Mouse (Mus musculus): Measurements from ENCODE around the gene Sh3bp2. TPM values are rescaled to one million over a fixed set of nuclear protein-coding genes. Genes with fewer than 3 reads are reported as not detected.

Sh3bp2 gene
- 7.6 and 10.3 TPM in 2 replicates for polyA plus RNA-seq (2015; fragmentation: Nextera tagmentation; extraction: Ambion mirVana)

DNA sequence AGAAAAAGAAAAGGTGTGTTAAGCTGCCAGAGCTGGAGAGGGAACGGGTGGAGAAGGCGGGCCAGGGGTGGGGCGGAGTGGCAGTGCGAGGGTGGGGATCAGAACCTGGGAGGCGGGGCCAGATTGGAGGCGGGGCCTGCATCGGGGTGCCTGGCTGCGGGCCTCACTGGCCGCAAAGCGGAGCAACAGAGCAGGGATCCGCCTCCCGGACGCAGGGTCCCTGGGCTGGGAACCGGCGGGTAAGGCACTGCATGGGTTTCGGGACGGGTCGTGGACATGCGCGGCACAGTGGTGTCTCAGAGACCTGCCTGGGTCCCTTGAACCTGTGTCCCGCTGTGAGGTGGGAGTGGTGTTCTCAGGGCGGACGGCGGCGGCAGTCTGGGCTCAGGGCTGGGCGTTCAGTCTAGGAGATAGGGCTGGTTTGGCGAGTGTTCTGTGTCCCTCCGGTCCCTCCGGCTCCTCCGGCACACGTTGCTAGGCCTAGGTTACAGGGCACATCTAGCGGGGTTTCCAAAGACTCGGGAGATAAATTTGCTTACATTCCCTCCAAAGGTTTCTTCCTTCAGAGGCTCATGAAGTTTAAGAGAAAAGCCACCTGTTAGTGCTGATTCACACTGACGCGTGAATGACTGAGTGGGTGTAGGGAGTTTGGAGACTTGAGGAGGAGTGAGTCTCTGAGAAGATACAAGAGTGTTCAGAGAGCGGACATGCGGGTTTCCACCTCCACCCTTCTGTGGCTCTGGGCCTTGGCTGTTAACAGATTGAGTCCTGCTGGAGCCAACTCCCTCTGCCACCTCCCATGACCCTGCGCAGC lies at the start of gene Sh3bp2:
Sh3bp2 (plus strand) TSS at position 176 of the 814 bp plus-strand sequence.
- Histone ChIP-seq H3K9ac (peak within 1 kb of the TSS; percentile 49; the same call in 1 of the 2 replicates), H3K27me3 (0 out of 2 replicates have a peak, but pooled peaks cover 8% of the 10 kb centered on the region), H3K4me3 (replicated peaks) (peak within 1 kb of the TSS; percentile 55), H3K4me2 (peak within 1 kb of the TSS; percentile 67), H3K27ac (peak within 1 kb of the TSS; percentile 4; the same call in 1 of the 2 replicates), H3K36me3 (no peaks in the 10 kb centered on the region), H3K4me1 (peaks cover 17% of the 10 kb centered on the region), H3K9me3 (replicated peaks) (no peaks in the 10 kb centered on the region)
- WGBS: 2% methylated on average over 38 of the region's 38 CpGs
- ATAC-seq (replicated peaks; ENCODE audit: low FRiP score): peak; percentile 94

DNA sequence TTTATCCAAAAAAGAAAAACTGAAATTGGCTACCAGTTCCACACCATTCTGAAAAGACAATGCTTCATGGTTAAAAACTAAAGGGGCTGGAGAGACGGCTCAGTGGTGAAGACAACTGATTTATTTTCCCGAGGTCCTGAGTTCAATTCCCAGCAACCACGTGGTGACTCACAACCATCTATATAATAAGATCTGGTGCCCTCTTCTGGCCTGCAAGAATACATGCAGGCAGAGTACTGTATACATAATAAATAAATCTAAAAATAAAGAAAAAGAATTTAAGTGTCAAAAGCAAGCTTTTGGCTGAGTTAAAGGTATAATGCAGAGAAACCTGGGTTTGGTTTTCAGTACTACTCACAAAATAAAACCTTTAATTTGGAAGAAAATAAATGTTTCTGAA lies 44.7 kb upstream of the Sh3bp2 start:
- H3K4me1 ChIP-seq: no peaks in the 10 kb centered on the region
- no peak overlapping the region for H3K27ac ChIP-seq
- no peak overlapping the region for H3K9ac ChIP-seq
- H3K36me3 ChIP-seq: peaks cover 89% of the 10 kb centered on the region
- no peak for ATAC-seq (replicated peaks; ENCODE audit: low FRiP score)
- H3K9me3 ChIP-seq (replicated peaks): no peaks in the 10 kb centered on the region
- no peak overlapping the region for H3K4me2 ChIP-seq
- no peak overlapping the region for H3K4me3 ChIP-seq (replicated peaks)
- WGBS: 70% methylated on average over 3 of the region's 3 CpGs
- H3K27me3 ChIP-seq: no peaks in the 10 kb centered on the region

DNA sequence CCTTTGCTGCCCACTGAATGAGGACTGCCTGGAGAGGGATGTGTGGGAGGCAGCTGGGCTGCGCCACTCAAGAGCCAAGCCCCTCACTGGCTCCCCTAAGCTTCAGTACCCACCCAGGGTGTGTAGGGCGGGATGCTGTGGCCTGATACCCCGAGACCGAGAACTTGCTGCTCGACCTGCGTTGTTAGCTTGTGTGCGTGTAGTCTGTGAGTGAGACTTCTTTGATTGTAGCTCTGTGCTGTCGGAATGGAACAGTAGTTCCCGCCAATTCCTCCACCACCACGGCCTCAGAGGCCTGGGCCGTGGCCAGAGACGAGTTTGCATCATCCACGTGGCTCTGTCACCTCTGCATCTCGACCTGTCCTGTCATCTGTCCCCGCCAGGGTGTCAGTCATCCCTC lies 39.9 kb upstream of the Sh3bp2 start:
- Histone ChIP-seq H3K4me2 (no peak overlapping the region), H3K9me3 (replicated peaks) (no peaks in the 10 kb centered on the region), H3K9ac (no peak overlapping the region), H3K27ac (no peak overlapping the region), H3K27me3 (no peaks in the 10 kb centered on the region), H3K36me3 (peaks cover 57% of the 10 kb centered on the region), H3K4me3 (replicated peaks) (no peak overlapping the region), H3K4me1 (peaks cover 8% of the 10 kb centered on the region)
- 93% methylated on average over 15 of the region's 15 CpGs for WGBS
- no peak for ATAC-seq (replicated peaks; ENCODE audit: low FRiP score)

DNA sequence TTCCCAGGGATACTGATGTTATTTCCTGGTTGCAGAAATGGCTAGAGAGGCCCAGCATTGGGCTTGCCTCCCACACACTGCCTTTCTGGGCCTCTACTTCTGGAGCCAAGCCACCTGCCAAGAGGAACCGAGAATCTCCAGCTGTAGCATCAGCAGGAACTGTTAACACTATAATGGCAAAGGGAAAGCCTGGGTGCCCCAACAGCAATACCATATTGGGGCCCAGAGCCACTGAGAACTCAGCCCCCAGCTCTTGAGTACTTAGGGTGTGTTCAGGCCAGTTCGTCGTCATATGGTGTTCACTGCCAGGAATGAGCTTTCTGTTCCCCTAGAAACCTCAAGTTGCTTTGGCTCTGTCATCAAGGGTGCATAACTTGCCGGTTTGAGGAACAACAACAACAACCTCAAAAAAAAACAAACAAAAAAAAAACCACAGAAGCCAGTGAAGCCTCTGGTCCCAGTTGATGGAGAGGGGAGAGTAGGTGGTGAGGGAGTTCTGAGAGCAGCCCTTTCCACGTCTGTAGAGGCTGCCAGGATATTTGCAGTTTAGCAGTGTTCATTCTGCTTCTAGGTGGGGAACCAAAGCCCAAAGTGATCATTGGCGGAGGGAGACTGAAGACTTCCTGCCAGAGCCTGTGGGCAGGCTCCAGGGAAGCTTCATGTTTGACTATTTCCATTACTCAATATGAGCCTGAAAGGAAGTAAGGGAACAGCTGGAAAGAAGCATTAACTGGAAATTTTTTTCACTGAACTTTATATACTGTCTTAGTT lies 38.1 kb upstream of the Sh3bp2 start:
- H3K27ac ChIP-seq: no peak overlapping the region
- WGBS: 65% methylated on average over 6 of the region's 6 CpGs
- H3K36me3 ChIP-seq: peaks cover 41% of the 10 kb centered on the region

DNA sequence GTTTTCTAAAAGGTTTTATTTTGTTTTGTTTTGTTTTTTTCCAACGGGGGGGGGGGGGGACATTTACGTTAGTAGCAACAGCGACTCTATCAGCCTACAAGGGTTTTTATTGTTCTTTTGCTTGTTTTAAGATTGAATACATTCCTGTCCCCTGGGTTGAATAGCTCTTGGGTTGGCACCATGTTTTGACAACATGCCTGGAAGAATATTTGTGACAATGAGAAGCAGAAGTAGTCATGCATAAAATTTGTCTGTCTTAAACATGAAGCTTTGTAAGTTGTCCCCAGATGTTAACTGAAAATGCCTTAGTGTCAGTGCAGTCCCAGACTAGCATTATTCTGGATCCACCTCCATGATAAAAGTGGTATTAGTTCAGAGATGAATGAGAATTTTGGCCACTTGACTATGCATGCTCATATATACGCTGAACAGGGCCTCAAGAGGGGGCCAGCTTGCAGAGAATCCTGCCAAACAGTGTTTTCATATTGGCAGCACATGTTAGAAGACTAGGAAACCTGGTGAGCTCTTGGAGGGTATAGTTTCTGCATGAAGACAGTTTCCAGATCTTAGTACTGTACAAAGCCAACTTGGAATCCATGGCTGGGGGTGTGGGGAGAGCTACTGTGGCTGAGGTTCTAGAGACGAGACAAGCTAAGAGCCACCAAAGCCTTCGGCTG lies 36.8 kb upstream of the Sh3bp2 start:
- WGBS: 70% methylated on average over 6 of the region's 6 CpGs
- H3K4me2 ChIP-seq: no peak overlapping the region
- ATAC-seq (replicated peaks; ENCODE audit: low FRiP score): no peak
- H3K36me3 ChIP-seq: peaks cover 31% of the 10 kb centered on the region
- H3K4me3 ChIP-seq (replicated peaks): no peak overlapping the region
- no peaks in the 10 kb centered on the region for H3K9me3 ChIP-seq (replicated peaks)
- H3K9ac ChIP-seq: no peak overlapping the region
- no peaks in the 10 kb centered on the region for H3K27me3 ChIP-seq
- no peak overlapping the region for H3K27ac ChIP-seq
- H3K4me1 ChIP-seq: peaks cover 8% of the 10 kb centered on the region

More for the DNA sequence above, 38.1 kb upstream of the Sh3bp2 start:
- Histone ChIP-seq H3K4me1 (peaks cover 8% of the 10 kb centered on the region), H3K9ac (no peak overlapping the region), H3K9me3 (replicated peaks) (no peaks in the 10 kb centered on the region), H3K27me3 (no peaks in the 10 kb centered on the region), H3K4me2 (no peak overlapping the region), H3K4me3 (replicated peaks) (no peak overlapping the region)
- ATAC-seq (replicated peaks; ENCODE audit: low FRiP score): no peak

DNA sequence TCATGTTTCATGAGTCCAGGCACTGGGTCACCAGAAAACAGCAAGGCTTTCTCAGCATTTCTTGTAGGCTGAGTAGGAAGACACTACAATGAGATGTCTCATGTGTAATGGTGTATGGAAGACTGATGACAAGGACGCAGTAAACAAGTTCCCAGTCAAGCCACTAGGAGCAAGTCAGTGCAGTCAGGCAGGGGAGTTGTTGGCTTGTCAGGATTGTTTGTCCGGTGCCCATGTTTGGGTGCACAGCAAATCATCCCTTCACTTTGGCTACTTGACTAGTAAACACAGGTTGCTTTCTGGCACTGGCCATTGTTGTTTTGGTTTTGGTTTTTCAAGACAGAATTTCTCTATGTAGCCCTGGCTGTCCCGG lies 36.2 kb upstream of the Sh3bp2 start:
- Histone ChIP-seq H3K9ac (no peak overlapping the region), H3K27ac (no peak overlapping the region), H3K27me3 (no peaks in the 10 kb centered on the region), H3K4me3 (replicated peaks) (no peak overlapping the region), H3K36me3 (peaks cover 28% of the 10 kb centered on the region), H3K4me1 (peaks cover 8% of the 10 kb centered on the region), H3K9me3 (replicated peaks) (no peaks in the 10 kb centered on the region), H3K4me2 (no peak overlapping the region)
- no peak for ATAC-seq (replicated peaks; ENCODE audit: low FRiP score)
- 67% methylated on average over 3 of the region's 3 CpGs for WGBS

DNA sequence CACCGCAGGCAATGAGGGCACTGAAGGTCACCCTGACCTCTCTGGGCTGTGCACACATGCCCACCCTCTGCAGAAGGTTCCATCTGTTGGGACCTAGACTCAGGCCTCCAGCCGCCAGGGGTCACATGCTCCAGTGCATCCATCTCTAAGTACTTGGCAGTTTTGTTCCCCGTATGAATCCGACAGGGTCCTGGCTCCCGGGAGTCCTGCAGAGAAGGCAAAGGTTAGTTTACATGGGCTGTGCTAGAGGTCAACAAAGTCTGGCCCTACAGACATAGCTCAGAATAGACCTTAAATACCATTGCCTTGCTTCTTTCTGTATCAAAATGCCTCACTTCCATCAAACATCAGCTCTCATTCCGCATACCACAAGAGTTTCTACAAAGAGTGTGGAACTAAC lies 28.9 kb upstream of the Sh3bp2 start:
- WGBS: 61% methylated on average over 6 of the region's 6 CpGs
- Histone ChIP-seq H3K4me2 (no peak overlapping the region), H3K27ac (no peak overlapping the region), H3K9ac (no peak overlapping the region), H3K4me1 (no peaks in the 10 kb centered on the region), H3K27me3 (no peaks in the 10 kb centered on the region), H3K36me3 (peaks cover 17% of the 10 kb centered on the region), H3K9me3 (replicated peaks) (no peaks in the 10 kb centered on the region), H3K4me3 (replicated peaks) (no peak overlapping the region)
- ATAC-seq (replicated peaks; ENCODE audit: low FRiP score): no peak

DNA sequence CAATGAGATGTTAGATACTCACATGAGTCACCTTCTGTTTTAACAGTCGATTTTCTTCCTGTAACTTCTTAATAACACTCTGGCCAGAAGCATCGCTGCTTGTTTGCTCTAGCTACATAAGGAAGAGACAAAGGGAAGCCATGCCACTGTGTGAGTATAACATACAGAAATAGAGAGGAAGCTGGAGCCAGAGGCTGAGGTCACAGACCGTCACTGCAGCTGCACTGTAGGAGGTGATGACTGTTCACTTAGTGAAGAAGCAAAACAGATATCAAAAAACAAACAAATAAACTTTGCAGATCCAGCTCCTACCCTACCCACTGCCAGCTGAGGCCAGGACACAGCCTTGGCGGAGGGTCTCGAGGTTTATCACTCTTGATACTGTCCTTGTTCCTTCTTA lies 24.8 kb upstream of the Sh3bp2 start:
- Histone ChIP-seq H3K4me3 (replicated peaks) (no peak overlapping the region), H3K27ac (no peak overlapping the region), H3K36me3 (peaks cover 29% of the 10 kb centered on the region), H3K9me3 (replicated peaks) (no peaks in the 10 kb centered on the region), H3K27me3 (no peaks in the 10 kb centered on the region), H3K4me1 (no peaks in the 10 kb centered on the region), H3K9ac (no peak overlapping the region), H3K4me2 (no peak overlapping the region)
- 60% methylated on average over 5 of the region's 5 CpGs for WGBS
- no peak for ATAC-seq (replicated peaks; ENCODE audit: low FRiP score)

DNA sequence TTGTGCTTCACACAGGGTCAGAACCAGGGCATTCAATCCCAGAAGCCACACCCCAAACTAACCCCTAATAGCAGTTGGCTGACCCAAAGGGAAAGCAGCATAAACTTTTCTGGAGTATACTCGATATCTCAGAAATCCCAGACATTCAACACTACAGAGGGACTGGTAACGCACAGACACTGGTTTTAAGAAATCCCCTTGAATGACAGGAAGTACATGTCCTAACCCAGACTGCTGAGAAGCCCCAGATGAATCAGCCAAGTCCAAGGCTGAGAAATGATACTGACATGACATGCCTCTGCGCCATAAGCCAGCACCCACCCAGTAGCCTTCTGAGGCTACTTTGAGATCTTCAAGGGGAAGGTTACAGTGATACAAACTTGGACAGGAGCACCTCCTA lies 24.1 kb upstream of the Sh3bp2 start:
- Histone ChIP-seq H3K27ac (no peak overlapping the region), H3K9ac (no peak overlapping the region), H3K4me2 (no peak overlapping the region), H3K27me3 (no peaks in the 10 kb centered on the region), H3K9me3 (replicated peaks) (no peaks in the 10 kb centered on the region), H3K36me3 (peaks cover 29% of the 10 kb centered on the region), H3K4me3 (replicated peaks) (no peak overlapping the region), H3K4me1 (no peaks in the 10 kb centered on the region)
- ATAC-seq (replicated peaks; ENCODE audit: low FRiP score): no peak
- WGBS: 79% methylated on average over 3 of the region's 3 CpGs

DNA sequence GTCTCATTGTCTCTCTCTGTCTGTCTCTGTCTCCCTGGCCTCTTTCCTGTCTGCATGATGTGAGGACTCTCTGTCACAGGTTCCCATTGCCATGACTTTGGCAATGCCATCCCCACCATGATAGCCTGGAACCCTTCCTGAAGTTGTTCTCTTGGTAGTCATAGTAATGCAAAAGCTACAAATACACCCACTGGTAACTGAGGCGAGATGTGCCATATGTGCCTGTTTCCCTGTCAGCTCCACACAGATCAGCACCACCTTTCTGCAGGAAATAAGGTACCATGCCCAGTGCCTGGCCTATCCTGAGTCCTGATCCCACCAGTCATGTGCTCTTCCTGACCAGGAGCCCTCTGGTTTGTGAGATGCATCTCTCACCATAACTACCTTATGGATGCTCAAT lies 23.2 kb upstream of the Sh3bp2 start:
- Histone ChIP-seq H3K4me3 (replicated peaks) (no peak overlapping the region), H3K27ac (no peak overlapping the region), H3K9ac (no peak overlapping the region), H3K4me1 (no peaks in the 10 kb centered on the region), H3K9me3 (replicated peaks) (no peaks in the 10 kb centered on the region), H3K36me3 (peaks cover 29% of the 10 kb centered on the region), H3K27me3 (no peaks in the 10 kb centered on the region), H3K4me2 (no peak overlapping the region)
- no peak for ATAC-seq (replicated peaks; ENCODE audit: low FRiP score)
- WGBS: 90% methylated on average over 1 of the region's 1 CpGs

DNA sequence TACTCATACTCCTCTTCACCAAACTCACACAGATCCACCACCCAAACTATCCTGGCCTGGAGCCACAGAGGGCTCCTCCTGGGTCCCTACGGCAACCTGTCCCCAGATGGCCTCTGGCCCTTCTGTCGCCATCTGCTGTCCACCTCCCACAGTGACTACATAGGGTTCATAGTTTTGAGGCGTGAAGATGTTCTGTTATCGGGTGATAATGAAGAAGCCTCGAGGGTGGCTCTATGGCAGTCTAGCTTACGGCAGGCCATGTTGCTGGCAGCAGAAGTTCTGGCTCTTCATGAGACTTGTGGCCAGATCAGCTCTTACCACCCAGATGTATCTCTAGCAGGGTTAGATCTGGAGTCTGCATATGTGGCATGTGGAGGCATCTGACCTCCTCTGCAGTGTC lies 22.8 kb upstream of the Sh3bp2 start:
- no peaks in the 10 kb centered on the region for H3K27me3 ChIP-seq
- H3K9ac ChIP-seq: no peak overlapping the region
- no peak overlapping the region for H3K4me2 ChIP-seq
- H3K4me3 ChIP-seq (replicated peaks): no peak overlapping the region
- peaks cover 29% of the 10 kb centered on the region for H3K36me3 ChIP-seq
- 87% methylated on average over 6 of the region's 6 CpGs for WGBS
- no peaks in the 10 kb centered on the region for H3K4me1 ChIP-seq
- no peak overlapping the region for H3K27ac ChIP-seq
- no peak for ATAC-seq (replicated peaks; ENCODE audit: low FRiP score)
- no peaks in the 10 kb centered on the region for H3K9me3 ChIP-seq (replicated peaks)

DNA sequence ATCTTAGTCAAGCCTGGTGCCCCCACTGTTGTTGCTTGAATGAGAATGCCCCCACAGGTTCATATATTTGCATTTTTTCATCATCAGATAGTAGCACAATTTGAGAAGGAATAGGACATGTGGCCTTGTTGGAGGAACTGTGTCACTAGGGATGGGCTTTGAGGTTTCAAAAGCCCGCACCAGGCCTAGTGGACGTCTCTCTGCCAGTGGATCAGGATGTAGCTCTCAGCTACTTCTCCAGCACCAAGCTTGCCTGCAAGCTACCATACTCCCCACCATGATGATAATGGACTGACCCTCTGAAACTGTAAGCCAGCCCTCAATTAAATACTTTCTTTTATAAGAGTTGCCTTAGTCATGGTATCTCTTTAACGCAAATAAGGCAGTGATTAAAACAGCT lies 13.2 kb upstream of the Sh3bp2 start:
- H3K27me3 ChIP-seq: no peaks in the 10 kb centered on the region
- H3K4me2 ChIP-seq: peak overlapping the region; percentile 98; the same call in 1 of the 2 replicates
- no peaks in the 10 kb centered on the region for H3K36me3 ChIP-seq
- H3K4me3 ChIP-seq (replicated peaks): peak overlapping the region; percentile 85; the same call in 1 of the 2 replicates
- no peak for ATAC-seq (replicated peaks; ENCODE audit: low FRiP score)
- no peak overlapping the region for H3K9ac ChIP-seq
- H3K27ac ChIP-seq: no peak overlapping the region
- peaks cover 15% of the 10 kb centered on the region for H3K4me1 ChIP-seq
- WGBS: 86% methylated on average over 3 of the region's 3 CpGs
- no peaks in the 10 kb centered on the region for H3K9me3 ChIP-seq (replicated peaks)
